9 mouse cellular contexts compared by ENCODE assay signal in genomic region chr4:63717922-63718643, GRCm38 (mm10). TPM values are rescaled to one million over a fixed set of nuclear protein-coding genes. Genes with fewer than 3 reads are reported as not detected.
DNase-seq lines count a peak whose midpoint lies in the region; ATAC-seq and TF ChIP-seq lines count a peak whose summit lies in the region.
"Had no signal": no experiment of that assay in that cellular context is flagged by ENCODE, and none has a peak within 500 bp of the region (broad histone marks: within the 10 kb centered on the region; RNA-seq: fewer than 3 reads in every experiment).

No protein-coding gene starts in this region.

- TF ChIP-seq CTCF in hindbrain, postnatal 0 days (IDR thresholded peaks at IDR 0.05; ENCODE audit: low read depth): no peak
- TF ChIP-seq CTCF in brain, embryonic 14.5 days (IDR thresholded peaks at IDR 0.05; ENCODE audit: borderline replicate concordance, extremely low read depth, insufficient read depth, insufficient read length): no peak
- TF ChIP-seq CTCF in kidney, adult 2 months (conservative IDR thresholded peaks at IDR 0.05; ENCODE audit: insufficient read depth, insufficient read length, low read depth, low read length): no peak

- no peaks in the 10 kb centered on the region for H3K9me3 ChIP-seq in hindbrain, postnatal 0 days (ENCODE audit: low read length)
- no peaks in the 10 kb centered on the region for H3K9me3 ChIP-seq in hindbrain, embryonic 16.5 days (ENCODE audit: control insufficient read depth, low read length)

- DNase-seq in hindbrain, postnatal 0 days (ENCODE audit: low spot score): peak; percentile 32
- peak; percentile 49 for DNase-seq in brain, embryonic 14.5 days (ENCODE audit: low read depth)
- peak; percentile 92 for DNase-seq in kidney, adult 2 months
- DNase-seq in lung, postnatal 4 days: peak; percentile 86 to 92
- DNase-seq in layer of hippocampus, adult 18-20 months (ENCODE audit: low spot score in 2 of 2): no peak
- no peak for DNase-seq in layer of hippocampus, adult 8-10 months (ENCODE audit: low spot score in 2 of 2)

- ATAC-seq in hindbrain, postnatal 0 days: 0 out of 2 replicates have a peak, but pooled peaks have one; percentile 29
- no peak for ATAC-seq in hindbrain, embryonic 16.5 days
- ATAC-seq in megakaryocyte, adult 5-6 weeks (ENCODE audit: poor library complexity, severe bottlenecking): no peak

- H3K27me3 ChIP-seq in hindbrain, postnatal 0 days (ENCODE audit: insufficient read depth, low read length): no peaks in the 10 kb centered on the region
- H3K27me3 ChIP-seq in hindbrain, embryonic 16.5 days (replicated peaks; ENCODE audit: control insufficient read depth, insufficient read depth, low read length): 0 out of 2 replicates have a peak, but pooled peaks cover 2% of the 10 kb centered on the region
- no peaks in the 10 kb centered on the region for H3K27me3 ChIP-seq in kidney, adult 2 months (replicated peaks; ENCODE audit: control insufficient read depth, insufficient read depth, low read length)

- TF ChIP-seq POLR2A in brain, embryonic 14.5 days (IDR thresholded peaks at IDR 0.05; ENCODE audit: borderline replicate concordance, extremely low read depth, insufficient read depth, insufficient read length, poor library complexity, severe bottlenecking): no peak
- no peak for TF ChIP-seq POLR2A in kidney, adult 2 months (IDR thresholded peaks at IDR 0.05; ENCODE audit: low read depth, low read length)

- no peak overlapping the region for H3K4me2 ChIP-seq in hindbrain, postnatal 0 days (ENCODE audit: low read depth, low read length)
- no peak overlapping the region for H3K4me2 ChIP-seq in hindbrain, embryonic 16.5 days (ENCODE audit: low read length)

- no peak overlapping the region for H3K27ac ChIP-seq in hindbrain, postnatal 0 days
- H3K27ac ChIP-seq in hindbrain, embryonic 16.5 days (ENCODE audit: low read depth, low read length): no peak overlapping the region
- no peak overlapping the region for H3K27ac ChIP-seq in kidney, adult 2 months (ENCODE audit: insufficient read depth, low read depth, low read length)

- no peaks in the 10 kb centered on the region for H3K36me3 ChIP-seq in hindbrain, postnatal 0 days (ENCODE audit: insufficient read depth, low read length)
- H3K36me3 ChIP-seq in hindbrain, embryonic 16.5 days (ENCODE audit: control insufficient read depth, insufficient read depth, low read length): no peaks in the 10 kb centered on the region
- no peaks in the 10 kb centered on the region for H3K36me3 ChIP-seq in kidney, adult 2 months (ENCODE audit: control insufficient read depth, insufficient read depth, low read length)

- no peak overlapping the region for H3K4me3 ChIP-seq in hindbrain, postnatal 0 days (ENCODE audit: low read length)
- H3K4me3 ChIP-seq in hindbrain, embryonic 16.5 days (ENCODE audit: low read length): no peak overlapping the region
- H3K4me3 ChIP-seq in kidney, adult 2 months (ENCODE audit: insufficient read depth, low read depth, low read length): no peak overlapping the region

- WGBS in hindbrain, postnatal 0 days: 51% methylated on average over 8 of the region's 8 CpGs
- 55% methylated on average over 8 of the region's 8 CpGs for WGBS in hindbrain, embryonic 16.5 days
- WGBS in kidney, adult 2 months: 34% methylated on average over 8 of the region's 8 CpGs

- H3K4me1 ChIP-seq in hindbrain, postnatal 0 days (ENCODE audit: insufficient read depth, low read length): no peaks in the 10 kb centered on the region
- H3K4me1 ChIP-seq in hindbrain, embryonic 16.5 days (ENCODE audit: control insufficient read depth, insufficient read depth, low read depth, low read length): no peaks in the 10 kb centered on the region
- no peaks in the 10 kb centered on the region; the same call in 1 of the 2 replicates for H3K4me1 ChIP-seq in kidney, adult 2 months (ENCODE audit: control insufficient read depth, insufficient read depth, low read length)

- H3K9ac ChIP-seq in hindbrain, postnatal 0 days (replicated peaks; ENCODE audit: low read length): no peak overlapping the region
- no peak overlapping the region for H3K9ac ChIP-seq in hindbrain, embryonic 16.5 days (ENCODE audit: low read depth, low read length)

RNA-seq across cellular contexts. Expression of gene Tnfsf15, which starts 26.8 kb away (rescaled TPM):
- 0.26 TPM in 1 of 2 replicates, not detected in the other for total RNA-seq in hindbrain, postnatal 0 days (2014; rRNA removed)
- polyA plus RNA-seq in hindbrain, postnatal 0 days (2015; fragmentation: Nextera tagmentation; extraction: Ambion mirVana): 0.04 TPM in 1 of 2 replicates, not detected in the other
- polyA plus RNA-seq in hindbrain, embryonic 16.5 days (2015; fragmentation: Nextera tagmentation; extraction: Ambion mirVana): not detected in 2 replicates
- polyA plus RNA-seq in brain, embryonic 14.5 days (2012; rRNA removed): 0.03 TPM in 1 of 2 replicates, not detected in the other
- polyA plus RNA-seq in kidney, adult 2 months (2012; rRNA removed): 0.55 and 0.96 TPM in 2 replicates
- not detected for total RNA-seq in layer of hippocampus, adult 18-20 months (2021)
- total RNA-seq in layer of hippocampus, adult 8-10 months (2022): not detected
- 0.13 TPM in 1 of 2 replicates, not detected in the other for total RNA-seq in megakaryocyte, adult 5-6 weeks (2015)
- total RNA-seq in megakaryocyte, adult 5-6 weeks (2017): 0.12 TPM in 1 of 2 replicates, not detected in the other
- polyA plus RNA-seq: limb, embryonic 11.5 days had no signal

RNA-seq across cellular contexts. Expression of gene Gm11214, which starts 54.9 kb away (rescaled TPM):
- total RNA-seq in hindbrain, postnatal 0 days (2014; rRNA removed): not detected in 2 replicates
- not detected in 2 replicates for polyA plus RNA-seq in hindbrain, postnatal 0 days (2015; fragmentation: Nextera tagmentation; extraction: Ambion mirVana)
- not detected in 2 replicates for polyA plus RNA-seq in hindbrain, embryonic 16.5 days (2015; fragmentation: Nextera tagmentation; extraction: Ambion mirVana)
- polyA plus RNA-seq in brain, embryonic 14.5 days (2012; rRNA removed): not detected in 2 replicates
- not detected in 2 replicates for polyA plus RNA-seq in kidney, adult 2 months (2012; rRNA removed)
- not detected for total RNA-seq in layer of hippocampus, adult 18-20 months (2021)
- total RNA-seq in layer of hippocampus, adult 8-10 months (2022): not detected
- total RNA-seq in megakaryocyte, adult 5-6 weeks (2015): not detected in 2 replicates
- total RNA-seq in megakaryocyte, adult 5-6 weeks (2017): not detected in 2 replicates
- polyA plus RNA-seq: limb, embryonic 11.5 days had no signal

Comparison
In these comparisons a context has a peak if more than half of its experiments do, and no peak if none do; other contexts are left out.
1. DNase-seq: peak in hindbrain, postnatal 0 days (single experiment), brain, embryonic 14.5 days (single experiment), kidney, adult 2 months (single experiment) and lung, postnatal 4 days (2 of 2); none in layer of hippocampus, adult 18-20 months (0 of 2) and layer of hippocampus, adult 8-10 months (0 of 2).